Mouse (Mus musculus) stomach, postnatal 0 days (tissue): ENCODE data around the gene Zdhhc1.

Experiments
- CTCF ChIP-seq: IDR thresholded peaks from 2 replicates; pipeline ENCODE4 v1.5.1; 2016; ENCODE audit warnings: antibody characterized with exemption, low read depth, mild to moderate bottlenecking, moderate library complexity
- EP300 ChIP-seq: optimal IDR thresholded peaks from 2 replicates; pipeline ENCODE3; 2016; ENCODE audit warnings: antibody characterized with exemption

DNA sequence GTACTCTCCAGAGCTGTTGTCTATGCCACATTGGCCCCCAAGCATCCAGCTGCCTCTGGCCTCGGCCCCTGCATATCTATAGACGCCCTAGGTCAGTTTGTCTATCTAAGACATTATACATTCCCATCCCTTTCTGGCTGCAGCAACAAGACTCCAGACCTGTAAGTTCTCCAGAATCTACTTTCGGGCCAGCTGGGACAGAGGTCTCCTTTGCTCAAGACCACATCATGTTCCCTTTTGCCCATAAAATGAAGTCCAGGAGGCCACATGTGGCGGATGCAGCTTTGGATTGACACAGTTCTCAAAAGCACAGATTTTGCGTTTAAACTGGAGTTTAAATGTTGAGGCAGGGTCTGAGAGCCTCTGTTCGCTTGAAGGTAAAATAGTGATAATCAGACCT is 17.5 kb upstream of the Zdhhc1 start:
- no peak for TF ChIP-seq EP300
- no peak for TF ChIP-seq CTCF
